Mouse (Mus musculus) NIH3T3 (cell line): ENCODE measurements around the gene Olfr32.
"Not testable (repeated sequence)": the region's sequence is repeated elsewhere in the genome, so short reads cannot be mapped to it uniquely, and the experiment has no call there.

Source experiments
- DNase-seq: peaks from one replicate; pipeline ENCODE4 v3.0.0-alpha.2; 2012; ENCODE audit warnings: low read depth

Gene Olfr32

DNA sequence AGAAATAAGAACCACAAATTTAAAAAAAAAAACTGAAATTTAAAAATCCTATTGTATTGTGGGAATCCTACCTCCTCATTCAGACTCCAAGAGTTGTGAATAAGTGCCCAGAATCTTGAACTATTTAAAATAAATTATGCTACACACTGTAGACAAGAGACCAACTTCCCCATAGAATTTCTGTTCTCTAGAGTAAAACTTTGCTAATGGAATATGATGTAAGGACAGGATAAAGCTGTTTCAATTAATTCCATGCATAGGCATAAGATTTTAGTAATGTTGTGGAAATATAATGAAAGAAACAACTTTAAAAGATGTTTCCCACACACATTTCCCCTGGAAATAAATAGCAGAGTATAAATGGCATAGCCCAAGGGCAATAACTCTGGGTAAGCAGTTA, at the start of gene Olfr32:
Gene Olfr32 (minus strand): TSS at position 101 of the 400 bp plus-strand sequence.
- DNase-seq: no peak

DNA sequence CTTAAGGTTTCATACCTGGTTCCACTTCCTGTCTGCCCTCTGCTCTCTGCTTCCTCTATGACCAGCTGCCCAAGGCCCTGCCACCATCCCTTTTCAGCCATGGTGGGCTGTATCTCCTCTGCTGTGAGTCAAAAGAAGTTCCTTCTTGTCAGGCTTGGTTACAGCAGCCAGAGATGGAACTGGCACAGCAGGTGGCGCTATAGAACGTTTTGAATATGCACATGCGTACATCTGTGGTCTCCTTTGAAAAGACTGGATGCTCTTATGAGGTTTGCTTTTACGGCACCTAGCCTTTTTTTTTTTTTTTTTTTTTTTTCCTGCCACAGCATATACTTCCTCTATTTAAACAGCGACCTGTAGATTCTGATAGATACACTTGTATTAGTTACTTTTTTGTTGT, 45.0 kb upstream of the Olfr32 start:
- not testable (repeated sequence) for DNase-seq

DNA sequence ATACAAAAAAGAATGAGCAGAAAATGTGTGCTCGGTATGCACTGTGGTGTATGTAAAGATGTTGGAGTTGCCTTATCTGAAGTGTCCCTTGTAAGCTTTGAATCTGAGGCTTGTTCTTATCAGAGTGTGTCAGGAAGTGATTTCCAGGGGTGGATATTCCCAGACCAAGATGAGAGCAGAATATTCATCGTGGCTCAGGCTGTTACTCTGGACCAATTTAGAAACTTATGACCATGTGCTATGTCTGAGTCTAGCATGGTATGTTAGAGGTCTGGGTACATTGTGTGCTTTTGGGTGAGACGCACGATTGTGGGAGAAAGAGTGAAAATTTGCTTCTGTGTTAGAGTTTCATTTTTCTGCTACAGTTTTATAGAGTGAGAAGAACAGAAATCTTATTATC, 44.0 kb upstream of the Olfr32 start:
- DNase-seq: not testable (repeated sequence)

DNA sequence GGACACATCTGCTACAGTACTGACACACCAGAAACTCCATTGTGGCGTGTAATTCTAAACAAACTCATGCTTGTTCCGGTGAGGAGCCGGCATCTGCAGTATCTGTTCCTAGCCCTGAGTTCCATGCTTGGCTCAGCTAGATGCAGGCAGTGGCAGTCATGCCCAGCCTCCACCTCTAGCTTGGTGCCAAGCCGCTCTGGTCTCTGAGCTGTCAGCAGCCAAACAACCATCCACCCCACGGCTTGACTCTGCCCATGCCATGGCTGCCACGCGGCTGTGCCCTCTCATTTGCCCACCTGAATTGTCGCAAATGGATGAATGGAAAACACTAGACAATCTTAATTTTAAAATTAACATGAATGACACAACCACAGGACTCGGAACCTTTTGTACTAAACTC, 11.8 kb upstream of the Olfr32 start:
- no peak for DNase-seq

DNA sequence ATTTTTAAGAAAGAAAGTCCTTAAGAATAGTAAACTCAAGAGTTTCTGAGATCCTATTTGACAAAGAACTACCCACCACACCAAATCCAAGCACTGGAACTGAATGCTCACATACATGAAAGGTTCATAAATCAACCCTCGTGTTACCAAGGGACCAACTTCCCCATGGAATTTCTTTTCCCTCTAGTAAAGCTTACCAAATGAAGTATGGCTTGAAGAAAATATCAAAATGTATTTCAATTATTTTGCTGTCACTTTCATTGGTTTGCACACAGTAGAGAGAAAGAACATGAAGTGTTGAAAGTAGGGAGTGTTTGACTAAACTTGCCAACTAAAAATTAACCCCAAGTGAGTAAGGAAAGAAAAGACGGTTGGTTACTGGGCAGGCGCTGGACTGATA, 10.9 kb upstream of the Olfr32 start, which contains the start of gene Olfr1270:
Gene Olfr1270 (minus strand): TSS at position 101 of the 400 bp plus-strand sequence.
- DNase-seq: no peak

DNA sequence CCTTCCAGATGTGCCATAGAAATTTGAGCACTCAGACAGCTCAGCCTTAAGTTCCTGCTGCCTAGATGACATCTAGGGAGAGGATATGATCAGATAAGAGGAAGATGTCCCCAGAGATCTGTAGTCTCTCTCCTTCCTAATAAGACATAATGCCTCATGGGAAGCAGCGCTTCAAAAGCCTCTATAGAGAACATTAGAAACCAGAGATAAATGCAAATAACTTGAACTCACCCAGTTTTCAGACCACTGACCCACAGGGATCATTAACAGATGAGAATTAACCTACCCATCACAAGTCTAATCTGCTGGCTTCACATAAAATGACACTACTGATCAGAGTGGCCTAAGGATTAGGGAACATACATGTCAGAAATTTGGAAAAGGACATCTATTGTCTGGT, 20.8 kb downstream of the Olfr32 start, which contains the start of gene Olfr1269:
Gene Olfr1269 (minus strand): TSS at position 101 of the 400 bp plus-strand sequence.
- no peak for DNase-seq
